Mouse (Mus musculus) MEL (cell line): ENCODE results near the gene Grk5.

Experiments
- CTCF ChIP-seq, 3 experiments: IDR thresholded peaks in 2 of 3; conservative IDR thresholded peaks in 1 of 3; 2 replicates each; pipeline ENCODE4 v1.5.1; 2011 to 2012; ENCODE audit warnings: low read length in 3 of 3, low read depth in 2 of 3, mild to moderate bottlenecking in 2 of 3, improper control_type of control experiment in 1 of 3, inconsistent platforms in 1 of 3, mixed read lengths in 1 of 3, moderate library complexity in 1 of 3; ENCODE audit not compliant: control insufficient read depth in 1 of 3, insufficient read depth in 1 of 3, poor library complexity in 1 of 3, severe bottlenecking in 1 of 3
- MEF2A ChIP-seq: IDR thresholded peaks from 2 replicates; pipeline ENCODE4 v1.6.1; 2014; ENCODE audit warnings: low read depth, mild to moderate bottlenecking, inconsistent platforms, low read length, improper control_type of control experiment; ENCODE audit not compliant: poor library complexity, insufficient replicate concordance, severe bottlenecking; ENCODE audit errors: extremely low read depth
- POLR2A ChIP-seq, 2 experiments: IDR thresholded peaks; 2 replicates each; pipeline ENCODE4 v1.6.1; 2011 to 2012; ENCODE audit warnings: low read length in 2 of 2, mild to moderate bottlenecking in 2 of 2, control low read depth in 1 of 2, improper control_type of control experiment in 1 of 2, low read depth in 1 of 2, moderate library complexity in 1 of 2; ENCODE audit not compliant: control insufficient read depth in 1 of 2, insufficient read depth in 1 of 2, poor library complexity in 1 of 2

DNA sequence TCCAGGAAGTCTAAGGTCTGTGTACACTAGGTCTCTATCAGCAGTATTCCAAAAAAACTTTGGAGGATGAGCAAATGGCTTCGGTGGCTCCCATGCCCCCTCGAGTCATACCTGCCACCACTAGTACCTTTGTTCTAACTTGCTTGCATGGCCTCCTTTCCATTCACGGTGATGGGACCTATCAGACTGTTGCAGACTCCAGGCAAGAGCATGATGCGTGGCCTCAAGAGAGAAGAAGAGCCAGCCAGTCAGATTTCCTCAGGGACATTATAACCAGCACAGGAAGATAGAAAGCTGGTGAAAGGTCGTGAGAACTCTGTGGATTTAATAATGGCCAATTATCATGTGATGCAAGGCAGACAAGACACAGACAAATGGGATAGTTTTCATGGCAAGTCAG, 91.8 kb downstream of the Grk5 start:
- TF ChIP-seq MEF2A (no peak), CTCF (IDR thresholded peaks at IDR 0.05 in 2 of 3, conservative IDR thresholded peaks at IDR 0.05 in 1 of 3; ENCODE audit: control insufficient read depth in 1 of 3, insufficient read depth in 1 of 3, low read depth in 2 of 3, low read length in 3 of 3, poor library complexity in 1 of 3, severe bottlenecking in 1 of 3) (no peak), POLR2A (IDR thresholded peaks at IDR 0.05; ENCODE audit: control insufficient read depth in 1 of 2, insufficient read depth in 1 of 2, low read depth in 1 of 2, low read length in 2 of 2, poor library complexity in 1 of 2) (no peak)
